Mouse (Mus musculus): ENCODE results near the gene Rnase10.
A peak's percentile ranks its signal among the peaks of the same experiment; 100 is the strongest.
"Not testable (repeated sequence)": the region's sequence is repeated elsewhere in the genome, so short reads cannot be mapped to it uniquely, and the experiment has no call there.

The Rnase10 gene

DNA sequence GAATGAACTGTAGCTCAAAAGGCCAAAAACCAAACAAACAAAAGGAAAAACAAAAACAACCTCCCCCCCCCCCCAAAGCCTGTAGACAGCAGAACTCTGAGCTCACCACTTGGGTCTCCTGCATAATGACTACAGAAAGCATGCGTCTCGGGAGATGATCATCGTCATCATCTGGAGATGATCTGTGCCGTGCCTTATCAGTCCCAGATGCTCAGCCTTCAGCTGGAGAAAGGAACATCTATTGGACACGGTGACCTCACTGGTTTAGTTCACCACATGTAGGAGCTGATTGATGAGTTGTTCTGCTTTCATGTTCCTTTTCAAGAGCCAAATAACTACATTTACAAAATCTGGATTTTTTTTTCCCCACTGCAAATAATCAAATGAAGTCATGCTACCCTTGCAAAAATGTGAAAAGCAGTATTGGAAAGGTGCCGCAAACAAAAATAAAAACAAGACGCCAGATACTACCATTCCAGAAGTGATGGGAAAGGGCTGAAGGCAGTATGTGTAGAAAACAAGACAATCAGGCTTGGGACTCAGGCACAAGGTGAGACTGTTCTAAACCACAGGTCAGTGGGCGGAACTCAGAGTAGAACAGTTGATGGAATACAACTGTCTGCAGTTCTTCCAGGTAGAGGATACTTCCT lies at the start of gene Rnase10:
Rnase10 (plus strand) TSS at position 600 of the 650 bp plus-strand sequence.
- no peak for DNase-seq (ENCODE audit: extremely low read depth, insufficient read length, low spot score)

DNA sequence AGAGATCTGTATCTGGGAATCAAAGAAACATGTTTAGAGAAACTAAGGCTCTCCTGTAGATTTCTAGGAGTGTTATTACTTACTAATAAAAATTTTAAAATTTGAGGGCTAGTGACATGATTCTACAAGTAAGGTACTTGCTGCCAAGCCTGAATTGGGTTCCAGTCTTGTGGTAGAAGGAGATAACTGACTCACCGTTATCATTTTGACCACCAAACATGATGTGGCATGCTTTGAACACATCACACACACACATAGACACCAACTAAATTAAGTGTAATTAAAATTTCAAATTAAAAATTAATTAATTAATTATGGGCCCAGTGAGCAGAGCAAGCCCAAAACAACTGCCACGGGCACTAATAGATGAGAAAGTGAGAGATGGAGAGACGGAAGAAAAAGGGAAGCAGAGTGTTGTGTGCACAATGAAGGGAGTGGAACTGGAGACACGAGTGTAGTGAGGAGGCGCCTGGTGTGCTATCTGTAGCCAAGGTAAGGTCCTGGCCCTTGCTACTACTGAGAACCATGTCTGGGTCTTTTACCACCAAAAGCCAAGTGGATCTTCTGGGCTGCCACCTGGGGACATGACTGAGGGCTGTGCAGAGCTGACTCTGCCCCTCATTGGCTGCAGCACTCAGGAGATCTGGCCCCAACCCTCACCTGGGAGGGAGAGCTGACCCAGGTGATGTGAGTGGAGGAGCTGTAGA lies 49.1 kb upstream of the Rnase10 start:
- not testable (repeated sequence) for DNase-seq (ENCODE audit: extremely low read depth, insufficient read length, low spot score)

DNA sequence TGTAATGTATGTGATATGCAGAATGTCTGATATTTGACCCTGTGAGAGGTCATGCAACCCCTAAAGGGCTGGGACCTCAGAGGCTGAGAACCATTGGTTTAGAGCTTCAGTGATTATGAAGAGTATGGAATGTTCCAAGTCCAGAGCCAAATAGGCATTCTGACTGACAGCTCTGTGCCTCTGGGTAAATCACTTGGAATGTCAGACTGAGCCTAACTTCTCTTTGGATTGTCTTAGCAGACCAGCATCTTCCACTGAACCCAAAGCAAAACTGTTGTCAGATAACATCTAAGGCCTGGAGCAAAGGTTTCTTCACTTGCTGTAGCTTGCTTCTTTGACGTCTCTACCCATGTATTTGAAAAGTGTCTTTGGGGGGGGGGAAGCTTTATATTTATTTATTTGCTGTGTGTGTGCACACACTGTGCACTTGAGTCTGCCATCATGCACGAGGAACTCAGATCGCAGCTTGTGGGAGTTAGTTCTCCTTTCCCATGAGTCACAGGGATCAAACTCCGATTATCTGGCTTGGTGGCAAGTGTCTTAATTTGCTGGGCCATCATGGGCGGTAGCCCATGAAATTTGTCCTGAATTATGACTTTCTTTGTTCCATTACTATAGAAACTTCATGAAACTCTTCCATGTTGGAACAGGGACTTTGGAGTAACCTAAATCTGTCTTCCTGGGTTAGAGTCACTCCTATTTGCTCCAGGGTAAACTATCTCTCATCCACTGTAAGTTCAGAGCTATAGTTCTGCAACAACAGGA lies 39.2 kb upstream of the Rnase10 start:
- no peak for DNase-seq (ENCODE audit: extremely low read depth, insufficient read length, low spot score)

GRCm38 (mm10) chr14:50969041-50969440 lies 38.5 kb upstream of the Rnase10 start:
- no peak for DNase-seq (ENCODE audit: extremely low read depth, insufficient read length, low spot score)

GRCm38 (mm10) chr14:50969558-50970544 lies 37.7 kb upstream of the Rnase10 start:
- no peak for DNase-seq (ENCODE audit: extremely low read depth, insufficient read length, low spot score)

DNA sequence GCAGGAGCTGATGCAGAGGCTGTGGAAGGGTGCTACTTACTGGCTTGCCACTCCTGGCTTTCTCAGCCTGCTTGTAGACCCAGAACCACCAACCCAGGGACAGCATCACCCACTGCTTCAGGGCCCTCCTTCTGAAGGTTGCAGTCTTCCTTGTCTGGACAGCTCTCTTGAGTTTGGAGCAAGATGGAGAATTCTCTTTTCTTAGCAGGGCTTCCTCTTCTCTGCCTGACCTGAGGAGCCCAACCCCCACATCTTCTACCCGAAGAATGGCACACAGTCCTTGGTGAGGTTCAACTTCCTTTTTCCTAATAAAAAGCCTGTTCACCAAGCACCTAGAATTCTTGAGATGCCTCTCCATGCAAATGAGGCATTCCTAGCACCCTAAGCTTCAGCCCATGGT lies 36.7 kb upstream of the Rnase10 start:
- no peak for DNase-seq (ENCODE audit: extremely low read depth, insufficient read length, low spot score)

GRCm38 (mm10) chr14:50973054-50973453 lies 34.5 kb upstream of the Rnase10 start:
- not testable (repeated sequence) for DNase-seq (ENCODE audit: extremely low read depth, insufficient read length, low spot score)

- DNase-seq (ENCODE audit: extremely low read depth, insufficient read length, low spot score), result no peak
Observed at GRCm38 (mm10) chr14:50973700-50974099, 33.9 kb upstream of the Rnase10 start.

DNA sequence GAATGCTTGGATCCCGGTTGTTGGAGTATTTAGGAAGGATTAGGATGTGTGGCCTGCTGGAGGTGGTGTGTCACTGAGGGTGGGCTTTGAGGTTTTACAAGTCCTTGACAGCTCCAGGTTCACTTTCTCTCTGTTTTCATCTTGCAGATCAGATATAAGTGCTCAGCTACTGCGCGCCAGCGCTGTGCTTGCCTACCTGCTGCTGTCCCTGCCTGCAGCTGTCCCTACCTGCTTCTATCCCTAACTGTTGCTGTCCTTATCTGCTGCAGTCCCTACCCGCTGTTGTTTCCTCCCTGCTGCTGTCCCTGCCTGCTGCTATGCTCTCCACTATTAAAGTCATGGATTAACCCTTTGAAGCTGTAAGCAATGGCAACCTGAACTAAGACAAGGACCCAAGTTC lies 32.5 kb upstream of the Rnase10 start:
- DNase-seq (ENCODE audit: extremely low read depth, insufficient read length, low spot score), result no peak

- DNase-seq (ENCODE audit: extremely low read depth, insufficient read length, low spot score), result no peak
Observed at GRCm38 (mm10) chr14:50976674-50977073, 30.9 kb upstream of the Rnase10 start.

- DNase-seq (ENCODE audit: extremely low read depth, insufficient read length, low spot score), result not testable (repeated sequence)
Observed at GRCm38 (mm10) chr14:50978451-50978850, 29.1 kb upstream of the Rnase10 start.

DNA sequence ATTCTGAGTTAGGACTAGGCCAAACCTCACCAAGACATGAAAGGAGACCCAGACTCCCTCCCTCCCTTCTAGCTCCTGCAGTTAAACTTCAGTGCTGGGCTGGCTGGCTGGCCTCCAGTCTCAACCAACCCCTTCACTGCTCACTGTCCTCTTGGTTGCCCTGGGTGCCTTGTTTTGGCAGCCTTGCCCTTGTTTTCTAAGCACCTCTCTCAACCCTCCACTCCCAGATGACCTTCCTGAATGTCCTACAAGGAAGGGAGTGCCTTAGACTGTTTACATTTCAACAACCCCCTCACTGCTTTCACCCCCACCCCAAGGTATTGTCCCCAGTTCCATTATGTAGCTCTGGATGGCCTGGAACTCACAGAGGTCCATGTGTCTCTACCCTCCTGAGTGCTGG lies 27.9 kb upstream of the Rnase10 start:
- no peak for DNase-seq (ENCODE audit: extremely low read depth, insufficient read length, low spot score)

DNA sequence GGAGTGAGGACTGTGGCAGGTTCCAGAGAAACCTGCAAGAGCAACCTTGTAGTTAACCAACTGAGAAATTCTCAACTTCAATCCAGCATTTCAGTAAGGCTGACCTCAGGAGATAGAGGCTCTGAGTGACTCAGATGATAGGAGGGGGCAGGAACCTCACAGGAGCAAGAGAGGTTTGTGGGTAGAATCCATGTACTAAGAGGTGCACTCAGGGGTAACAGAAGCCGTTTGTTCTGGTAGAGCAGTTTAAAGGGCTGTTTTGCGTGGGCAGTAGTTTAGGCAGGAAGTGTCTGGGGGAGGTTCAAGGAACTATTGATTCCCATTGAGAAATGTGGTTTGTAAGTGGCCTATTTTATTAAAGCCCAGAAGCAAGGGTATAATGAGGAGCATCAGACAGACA lies 26.3 kb upstream of the Rnase10 start:
- DNase-seq (ENCODE audit: extremely low read depth, insufficient read length, low spot score), result no peak

- DNase-seq (ENCODE audit: extremely low read depth, insufficient read length, low spot score), result no peak
Observed at GRCm38 (mm10) chr14:50981837-50982236, 25.7 kb upstream of the Rnase10 start.

GRCm38 (mm10) chr14:50987668-50988067 lies 19.9 kb upstream of the Rnase10 start:
- DNase-seq (ENCODE audit: extremely low read depth, insufficient read length, low spot score), result no peak

DNA sequence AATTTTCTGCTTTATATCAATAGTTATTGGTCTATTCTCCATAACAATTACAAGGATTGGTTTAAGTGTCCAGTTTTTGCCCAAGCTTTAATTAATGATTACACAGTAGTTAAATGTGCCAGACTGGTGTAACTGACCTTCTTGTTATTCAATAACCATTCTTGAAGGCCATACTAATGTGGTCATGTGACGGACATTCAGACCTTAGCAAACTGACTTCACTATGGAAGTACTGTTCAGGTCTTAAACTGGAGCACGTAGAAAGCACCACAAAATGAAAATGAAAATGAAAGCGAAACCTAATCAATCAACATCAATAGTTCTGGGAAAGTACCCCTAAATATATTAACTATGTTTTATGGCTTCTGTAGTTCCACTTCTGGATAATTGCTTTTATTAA lies 16.5 kb upstream of the Rnase10 start:
- no peak for DNase-seq (ENCODE audit: extremely low read depth, insufficient read length, low spot score)

DNA sequence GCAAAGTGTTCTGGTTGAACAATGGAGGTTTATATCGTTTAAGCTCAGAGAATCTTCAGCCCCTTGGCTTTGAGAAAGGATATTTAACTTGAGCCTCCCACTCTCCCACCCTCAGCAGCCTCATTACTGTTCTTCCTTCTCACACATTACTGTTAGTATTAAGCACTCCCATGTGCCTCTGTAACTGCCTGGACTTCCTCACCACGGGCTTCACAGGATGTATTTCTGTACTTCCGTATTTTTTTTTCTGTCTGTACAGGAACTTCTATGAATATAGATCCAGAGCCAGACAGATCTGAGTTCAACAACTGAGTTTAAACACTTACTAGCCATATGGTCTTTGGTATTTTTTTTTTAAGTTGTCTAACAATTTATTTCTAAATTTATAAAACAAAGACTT lies 10.5 kb upstream of the Rnase10 start:
- no peak for DNase-seq (ENCODE audit: extremely low read depth, insufficient read length, low spot score)

GRCm38 (mm10) chr14:50997999-50998666 lies 9.4 kb upstream of the Rnase10 start:
- no peak for DNase-seq (ENCODE audit: extremely low read depth, insufficient read length, low spot score)

GRCm38 (mm10) chr14:51007914-51008713 lies 563 bp downstream of the Rnase10 start:
- DNase-seq (ENCODE audit: extremely low read depth, insufficient read length, low spot score), result peak; percentile 59

All from 3134 (cell line).